Mouse (Mus musculus) heart, postnatal 10 days (tissue): Measurements from ENCODE around the gene Ankrd28. TPM values are rescaled to one million over a fixed set of nuclear protein-coding genes. Genes with fewer than 3 reads are reported as not detected.

ENCODE experiments used
- DNase-seq, 2 experiments: peaks; one replicate each; pipeline ENCODE4 v3.0.0; 2021
- intact Hi-C: fragments of 180-260 bp; cut with DNase I; formaldehyde crosslinking; loops from one replicate; pipeline ENCODE4 v1.15.1; 2025
- total RNA-seq, 2 experiments: library from RNA; stranded (reverse); gene quantifications; 2 replicates each; pipeline ENCODE4 v1.2.3; 2021

The Ankrd28 gene
- total RNA-seq, 2 experiments from 2014 or later, result 40.8 to 41.0 TPM

DNA sequence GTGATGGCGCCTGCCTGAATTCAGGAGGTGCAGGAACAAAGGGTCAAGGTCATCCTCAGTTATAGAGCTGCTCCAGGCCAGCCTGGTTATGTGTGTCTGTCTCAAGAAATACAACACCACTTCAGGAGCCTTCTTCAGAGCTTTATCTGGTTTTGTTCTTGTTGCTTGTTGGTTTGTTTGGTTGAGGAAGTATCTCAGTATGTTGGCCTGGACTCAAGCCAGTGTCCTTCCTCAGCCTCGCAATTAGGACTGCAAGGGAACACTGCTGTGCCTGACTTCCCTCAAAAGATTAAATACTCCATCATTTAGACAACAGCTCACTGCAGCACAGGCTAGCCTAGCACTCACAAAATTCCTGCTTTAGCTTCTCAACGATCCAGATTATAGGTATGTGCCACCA lies 109.2 kb downstream of the Ankrd28 start:
- intact Hi-C loops, result no loop called here

GRCm38 (mm10) chr14:31718332-31718731 lies 112.1 kb downstream of the Ankrd28 start:
- intact Hi-C loops, result no loop called here
- no peak for DNase-seq

More for the DNA sequence above, 109.2 kb downstream of the Ankrd28 start:
- DNase-seq, result no peak

DNA sequence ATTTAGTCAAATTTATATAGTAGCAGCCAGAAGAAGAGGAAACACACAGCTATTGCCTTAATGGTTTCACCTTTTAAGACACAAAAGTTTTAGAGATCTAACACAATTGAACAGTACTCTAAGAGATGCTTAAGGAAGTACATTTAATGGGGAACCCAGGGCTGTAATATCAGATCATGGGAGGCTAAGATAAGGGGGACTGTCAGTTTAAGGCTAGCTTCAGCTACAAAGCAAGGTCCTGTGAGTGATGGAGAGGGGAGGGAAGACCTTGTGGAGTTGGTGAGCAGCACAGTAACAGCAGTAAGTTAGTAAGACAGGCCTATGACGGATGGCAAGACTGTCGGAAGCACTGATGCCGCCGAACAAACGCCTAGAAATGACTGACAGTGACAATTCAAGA lies 113.1 kb downstream of the Ankrd28 start:
- DNase-seq, result no peak
- intact Hi-C loops, result no loop called here

DNA sequence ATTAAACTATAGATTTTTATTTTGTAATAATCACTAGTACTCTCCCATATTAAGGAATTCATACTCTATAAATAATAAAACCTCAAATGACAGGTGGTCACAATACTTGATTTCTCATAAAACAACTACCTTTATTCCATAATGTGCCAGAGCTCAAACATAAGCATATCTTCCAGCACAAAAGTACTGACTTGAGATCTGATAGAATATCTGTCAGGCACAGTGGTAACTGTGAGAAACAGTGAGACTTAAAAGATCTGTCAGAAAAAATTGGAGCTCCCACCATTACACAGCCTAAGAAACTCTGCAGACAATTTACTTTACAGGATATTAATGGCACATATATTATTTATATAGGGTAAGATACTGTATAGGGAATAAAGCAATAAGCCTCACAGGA lies 114.8 kb downstream of the Ankrd28 start:
- DNase-seq, result no peak
- intact Hi-C loops, result no loop called here

DNA sequence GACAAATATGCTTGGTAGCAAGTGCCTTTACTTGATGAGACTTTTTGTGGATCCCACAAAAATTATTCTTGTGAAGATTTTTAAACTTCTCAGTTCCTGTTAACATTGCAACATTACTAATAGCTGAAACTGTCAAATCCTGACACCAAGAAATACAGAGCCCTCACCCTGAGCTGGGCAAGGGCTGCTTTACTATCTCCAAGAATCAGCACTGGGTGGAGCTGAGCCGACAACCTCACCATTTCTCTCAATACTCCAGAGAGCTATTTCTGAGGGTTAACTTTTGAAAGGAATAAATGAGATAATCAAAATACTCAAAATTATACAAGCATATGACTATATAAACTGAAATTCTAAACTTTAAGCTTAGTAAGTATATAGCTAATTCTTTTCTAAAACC lies 121.1 kb downstream of the Ankrd28 start:
- intact Hi-C loops, result no loop called here
- no peak for DNase-seq

DNA sequence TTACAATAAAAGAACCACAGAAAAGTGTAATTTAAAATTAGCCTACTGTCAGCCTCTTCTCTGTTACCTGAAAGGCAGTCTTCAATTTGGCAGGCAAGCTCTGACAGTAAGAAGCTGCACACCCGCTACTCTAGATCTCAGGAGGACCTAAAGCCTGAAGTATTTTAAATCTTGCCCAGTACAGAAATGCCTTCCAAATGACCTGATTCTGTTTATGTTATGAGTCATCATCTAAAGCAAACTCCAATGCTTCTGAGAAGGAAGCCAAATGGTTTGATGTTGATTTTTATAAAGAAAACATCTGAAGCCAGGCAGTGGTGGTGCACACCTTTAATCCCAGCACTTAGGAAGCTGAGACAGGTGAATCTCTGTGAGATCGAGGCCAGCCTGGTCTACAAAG lies 130.1 kb downstream of the Ankrd28 start:
- intact Hi-C loops, result no loop called here
- DNase-seq, result no peak

DNA sequence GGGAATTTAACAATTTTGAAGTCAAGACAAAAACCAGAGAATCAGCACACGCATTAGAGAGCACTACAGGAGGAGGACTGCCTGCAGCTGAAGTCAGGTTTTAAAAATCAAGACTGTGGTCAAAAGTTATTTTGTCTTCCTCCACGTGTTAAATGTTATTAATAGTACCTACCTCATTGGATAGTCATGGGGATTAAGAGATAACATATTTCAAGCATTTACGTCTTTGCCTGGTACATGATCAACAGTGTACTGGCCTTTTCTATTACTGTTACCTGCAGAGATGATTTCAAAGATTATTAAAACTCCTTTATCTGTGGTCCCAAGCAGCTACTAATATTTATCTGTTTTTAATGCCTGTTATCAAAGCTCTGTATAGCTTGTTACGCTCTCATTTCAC lies 132.7 kb downstream of the Ankrd28 start:
- intact Hi-C loops, result loop anchor here (1.0 kb wide), 1 partner anchor 36 kb away; no protein-coding TSS in a partner anchor
- DNase-seq, result no peak

DNA sequence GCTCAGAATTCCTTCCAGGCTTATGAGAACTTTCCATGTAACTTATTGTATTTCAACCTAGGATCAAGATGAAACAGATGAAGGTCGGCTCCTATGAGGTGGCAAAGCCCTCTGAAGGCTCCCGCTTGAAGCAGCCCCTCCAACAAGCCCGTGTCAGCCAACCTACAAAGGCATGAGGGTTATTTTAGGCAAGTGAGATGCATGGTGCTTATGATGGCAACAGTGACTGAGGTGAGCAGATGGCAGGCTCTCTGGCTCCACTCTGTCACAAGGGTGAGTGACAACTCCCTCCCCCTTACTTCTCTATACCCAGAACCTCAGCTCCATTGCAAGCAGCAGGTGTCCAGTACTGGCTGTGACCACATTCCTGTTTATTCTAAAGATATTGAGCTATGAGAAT lies 133.1 kb downstream of the Ankrd28 start:
- DNase-seq, result peak; percentile 23 to 42
- intact Hi-C loops, result loop anchor here (1.0 kb wide), 1 partner anchor 36 kb away; no protein-coding TSS in a partner anchor

DNA sequence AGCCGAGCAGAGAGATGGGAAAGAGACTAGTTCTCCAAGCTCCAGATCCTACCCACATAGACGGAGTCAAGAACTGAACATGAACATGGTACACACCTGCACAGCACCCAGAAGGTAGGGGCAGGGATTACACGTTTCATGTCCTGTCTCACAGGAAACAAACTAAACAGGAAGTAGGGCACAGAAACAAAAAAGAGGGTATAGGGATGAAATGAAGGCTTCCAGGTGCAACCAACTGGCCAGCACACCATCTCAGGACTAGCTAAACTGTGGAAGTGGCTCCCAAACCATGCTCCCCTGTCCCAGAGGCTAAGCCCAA lies 133.5 kb downstream of the Ankrd28 start:
- intact Hi-C loops, result loop anchor here (1.0 kb wide), 1 partner anchor 36 kb away; no protein-coding TSS in a partner anchor
- DNase-seq, result no peak

- no peak for DNase-seq
- intact Hi-C loops, result no loop called here
Measured at GRCm38 (mm10) chr14:31696206-31696984, 134.1 kb downstream of the Ankrd28 start.

DNA sequence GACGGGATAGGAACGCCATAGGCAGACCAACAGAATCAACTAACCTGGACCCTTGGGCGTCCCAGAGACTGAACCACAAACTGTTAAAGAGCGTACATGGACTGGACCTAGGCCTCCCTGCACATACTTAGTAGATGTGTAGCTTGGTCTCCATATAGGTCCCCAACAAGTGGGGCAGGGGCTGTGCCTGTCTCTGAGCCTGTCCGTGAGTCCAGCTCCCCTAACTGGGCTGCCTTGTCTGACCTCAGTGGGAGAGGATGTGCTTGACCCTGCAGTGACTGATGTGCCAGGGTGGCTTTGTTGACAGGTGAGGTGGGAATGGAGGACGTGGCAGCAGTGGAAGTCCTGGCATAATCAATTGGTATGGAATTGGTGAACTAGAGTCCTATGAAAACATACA lies 137.9 kb downstream of the Ankrd28 start:
- DNase-seq, result no peak
- intact Hi-C loops, result no loop called here

DNA sequence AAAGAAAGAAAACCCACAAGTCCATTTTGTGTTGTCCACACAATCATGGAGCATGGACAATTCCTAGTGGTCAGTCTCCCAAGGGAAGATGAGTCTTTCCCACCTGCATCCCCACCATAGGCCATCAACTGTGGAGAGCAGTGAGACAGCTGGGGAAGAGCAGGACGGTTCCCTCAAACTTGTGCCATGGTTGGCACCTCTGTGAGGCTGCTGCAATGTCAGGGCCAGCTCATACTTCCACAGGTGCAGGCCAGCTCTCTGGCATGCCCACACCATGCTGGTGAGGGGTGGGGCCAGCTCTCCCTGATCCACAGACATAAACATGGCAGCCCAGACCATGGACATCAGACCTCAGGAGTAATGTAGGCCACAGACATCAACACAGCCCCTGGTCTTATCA lies 144.2 kb downstream of the Ankrd28 start:
- intact Hi-C loops, result no loop called here
- no peak for DNase-seq

DNA sequence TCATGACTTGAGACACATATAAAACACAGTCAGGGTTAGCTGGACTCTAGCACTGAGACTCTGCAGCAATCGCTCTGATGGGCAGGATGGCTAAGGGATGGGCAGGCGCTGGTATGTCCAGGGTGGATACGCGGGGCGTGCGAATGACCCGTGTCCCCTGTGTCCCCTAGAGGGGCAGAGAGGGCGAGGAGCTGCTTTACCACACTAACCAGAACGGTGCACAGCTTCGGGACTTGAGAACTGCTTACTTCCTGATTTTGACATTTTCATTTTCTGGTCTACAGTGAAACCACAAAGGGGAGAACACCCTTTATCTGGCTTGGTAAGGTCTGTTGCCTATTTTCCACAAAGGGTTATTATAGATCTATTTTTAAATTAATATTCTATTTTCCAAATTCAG lies 144.8 kb downstream of the Ankrd28 start:
- no peak for DNase-seq
- intact Hi-C loops, result no loop called here

DNA sequence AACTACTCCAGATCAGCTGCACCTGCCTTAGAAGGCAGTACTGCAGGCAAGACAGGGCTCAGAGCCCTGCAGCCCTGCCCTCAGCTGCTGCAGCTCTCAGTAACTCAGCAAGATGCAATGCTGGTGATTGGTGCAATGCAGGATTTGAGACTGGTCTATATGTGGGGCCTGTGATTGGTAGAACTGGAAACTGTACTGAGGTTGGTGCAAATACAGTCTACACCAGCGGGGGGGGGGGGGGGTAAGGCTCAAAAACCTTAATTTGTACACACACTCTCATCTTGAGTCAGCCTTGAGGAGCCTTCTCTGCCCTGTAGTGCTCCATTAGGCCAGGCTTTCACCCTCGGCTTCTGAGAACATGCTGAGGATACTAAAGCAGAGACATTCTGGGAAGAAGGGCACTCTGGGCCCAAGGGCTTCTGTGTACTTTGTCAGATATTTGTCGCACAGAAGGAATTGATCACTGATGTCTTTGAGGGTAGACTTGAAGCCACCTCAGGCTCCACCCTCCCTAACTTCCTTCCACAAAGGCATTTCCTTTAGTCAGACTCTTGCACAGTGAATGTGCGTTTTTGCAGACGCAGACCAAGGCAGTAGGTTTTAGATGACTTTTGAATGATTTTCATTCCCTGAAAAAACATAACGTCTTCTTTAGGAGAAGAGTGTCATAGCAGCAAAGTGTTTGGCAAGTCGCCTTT lies 146.0 kb downstream of the Ankrd28 start:
- intact Hi-C loops, result no loop called here
- DNase-seq, result no peak

DNA sequence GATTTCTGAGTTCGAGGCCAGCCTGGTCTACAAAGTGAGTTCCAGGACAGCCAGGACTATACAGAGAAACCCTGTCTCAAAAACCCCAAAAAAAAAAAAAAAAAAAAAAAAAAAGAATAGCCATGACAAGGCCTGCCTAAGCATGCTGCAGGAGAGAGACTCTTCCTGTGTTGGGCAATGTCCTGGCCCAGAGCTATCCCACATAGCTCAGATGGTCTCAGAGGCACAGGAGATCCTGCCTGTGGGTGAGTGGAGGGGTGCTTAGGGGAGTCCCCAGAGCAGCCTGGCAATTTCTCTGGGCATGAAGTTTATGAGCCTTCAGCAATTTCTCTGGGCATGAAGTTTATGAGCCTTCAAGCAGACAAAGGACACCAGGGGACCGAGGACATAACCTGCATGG lies 146.8 kb downstream of the Ankrd28 start:
- DNase-seq, result no peak
- intact Hi-C loops, result no loop called here

DNA sequence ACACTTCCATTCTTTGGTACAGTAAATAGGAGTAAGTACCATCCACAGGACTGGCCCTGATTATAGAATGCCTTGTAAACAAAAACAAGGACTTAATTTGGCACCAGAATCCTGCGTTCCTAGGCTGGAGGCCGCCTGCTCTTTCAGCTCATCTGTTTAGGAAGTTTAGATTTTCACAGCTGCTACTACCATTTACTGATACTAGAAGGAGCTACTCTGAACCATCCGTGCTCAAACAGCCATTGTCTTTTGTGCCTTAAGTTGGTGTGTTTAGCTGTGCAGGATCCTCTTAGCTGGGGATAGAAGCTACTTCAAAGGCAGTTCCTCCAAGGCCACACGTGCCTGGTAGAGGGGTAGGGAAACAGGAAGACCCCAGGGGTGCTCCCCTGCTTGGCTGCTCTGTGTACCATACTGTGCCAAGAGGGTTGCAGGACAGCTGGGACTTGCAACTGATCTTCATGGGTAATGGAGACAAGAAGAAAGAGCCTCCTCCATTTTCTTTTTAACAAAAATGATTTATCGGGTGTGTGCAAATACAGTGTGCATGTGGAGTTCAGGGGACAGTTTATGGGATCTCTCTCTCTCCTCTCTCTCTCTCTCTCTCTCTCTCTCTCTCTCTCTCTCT lies 148.4 kb downstream of the Ankrd28 start:
- no peak for DNase-seq
- intact Hi-C loops, result no loop called here

DNA sequence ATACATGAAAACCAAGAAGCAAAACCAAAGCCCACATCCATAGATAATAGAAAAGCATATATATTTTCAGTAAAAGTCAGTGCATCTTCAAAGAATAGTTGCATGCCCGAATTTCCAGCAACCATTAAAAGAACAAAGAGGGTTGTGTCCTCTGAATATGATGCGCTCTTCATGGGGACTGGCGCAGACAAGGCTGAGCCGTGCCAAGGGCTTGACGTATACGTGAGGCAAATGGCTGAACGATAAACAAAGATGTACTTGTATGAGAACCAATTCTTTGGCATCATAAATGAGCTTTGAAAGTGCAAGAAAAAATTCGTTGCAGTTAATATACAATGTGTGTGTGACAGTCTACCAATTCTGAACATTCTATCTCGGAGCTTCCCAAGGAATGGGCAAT lies 149.2 kb downstream of the Ankrd28 start:
- no peak for DNase-seq
- intact Hi-C loops, result no loop called here

DNA sequence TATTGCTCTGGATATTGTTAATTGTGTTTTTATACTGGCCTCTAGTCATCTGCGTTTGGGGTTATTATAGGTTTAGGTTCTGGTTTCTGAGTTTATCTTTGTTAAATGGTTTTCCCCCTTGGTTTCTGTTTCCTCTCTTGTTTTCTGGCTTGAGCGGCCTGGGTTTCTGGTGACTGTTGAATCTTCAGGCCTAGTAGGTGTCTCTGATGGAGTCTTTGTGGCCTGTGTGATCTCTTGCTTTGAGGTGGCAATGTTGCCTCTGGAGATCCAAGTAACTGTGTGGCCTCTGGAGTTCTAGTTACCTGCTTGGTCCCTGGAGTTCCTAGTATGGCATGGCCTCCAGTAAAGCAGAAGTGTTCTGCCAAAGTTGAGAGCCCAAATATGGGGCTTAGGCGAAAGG lies 149.8 kb downstream of the Ankrd28 start:
- intact Hi-C loops, result no loop called here
- no peak for DNase-seq

DNA sequence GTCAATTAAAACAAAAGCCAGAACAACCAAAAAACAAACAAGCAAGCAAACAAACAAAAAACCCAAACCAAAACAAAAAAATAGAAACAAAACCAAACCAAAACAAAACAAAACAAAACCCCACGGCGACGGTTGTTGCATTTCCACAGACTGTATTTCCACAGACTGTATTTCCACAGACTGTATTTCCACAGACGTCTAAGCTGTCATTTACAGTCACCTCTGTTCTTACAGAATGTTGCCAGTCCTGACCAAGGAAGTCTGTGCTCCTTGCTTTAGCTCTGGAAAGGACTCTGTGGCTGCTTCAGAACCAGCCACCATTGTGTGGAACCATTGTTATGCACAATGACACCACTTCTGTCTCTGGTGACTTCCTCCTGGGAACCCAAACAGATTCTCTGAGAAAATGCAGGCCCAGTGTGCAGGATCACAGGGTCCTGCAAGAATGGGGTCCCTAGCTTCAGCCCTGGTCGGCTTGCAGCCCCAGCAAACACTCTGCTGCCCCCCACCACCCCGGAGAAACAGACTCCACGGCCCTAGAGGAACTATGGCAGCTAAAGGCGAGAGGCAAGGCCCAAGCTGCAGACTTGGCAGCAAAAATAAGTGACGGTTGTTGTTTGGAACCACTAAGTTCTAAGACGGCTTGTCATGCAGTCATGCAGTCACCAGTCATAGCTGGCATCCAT lies 158.7 kb downstream of the Ankrd28 start:
- no peak for DNase-seq

DNA sequence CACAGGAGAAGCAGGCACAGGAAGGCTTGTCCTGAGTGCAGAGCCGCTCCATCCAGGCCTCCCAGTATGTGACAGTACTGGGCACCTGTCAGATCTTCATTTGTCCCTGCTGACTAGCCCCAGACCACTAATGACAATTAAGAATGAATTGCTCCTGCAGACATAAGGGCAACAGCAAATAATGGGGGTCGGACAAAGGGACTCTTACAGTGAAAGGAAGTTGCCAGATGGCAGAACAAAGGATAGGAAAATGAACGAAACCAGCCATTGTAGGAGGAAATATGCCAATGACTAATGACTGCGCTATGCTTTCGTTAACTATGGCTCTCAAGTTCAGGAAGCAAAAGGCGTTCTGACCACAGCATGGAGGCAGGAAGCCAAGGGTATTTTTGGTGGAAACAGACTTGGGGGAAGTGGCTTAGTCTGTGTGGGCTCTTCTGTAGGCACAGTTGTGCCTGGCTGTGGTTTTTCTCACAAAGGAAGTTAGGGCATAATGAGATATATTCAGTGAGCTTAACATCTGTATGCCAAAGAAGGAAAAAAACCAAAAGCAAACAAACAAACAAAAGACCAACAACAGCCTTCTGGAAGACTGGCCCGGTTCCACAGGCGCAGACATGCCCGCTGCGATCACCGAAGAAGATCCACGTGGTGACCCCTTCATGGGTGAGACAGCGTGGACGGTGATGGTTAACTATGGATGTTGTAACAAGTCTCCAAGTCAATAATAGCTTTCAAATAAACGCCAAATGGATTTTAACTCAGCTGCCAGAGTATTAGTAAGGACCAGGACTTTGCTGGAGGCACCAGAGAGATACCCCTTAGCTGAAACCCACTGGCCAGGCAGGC lies 160.6 kb downstream of the Ankrd28 start:
- intact Hi-C loops, result no loop called here
- peak; percentile 77 to 78 for DNase-seq

More for the DNA sequence above, 158.7 kb downstream of the Ankrd28 start:
- intact Hi-C loops, result no loop called here
